Mouse (Mus musculus) heart, embryonic 10.5 days (tissue): ENCODE results near the gene Epb41l5. TPM values are rescaled to one million over a fixed set of nuclear protein-coding genes. Genes with fewer than 3 reads are reported as not detected.

Source experiments
- DNase-seq: peaks from one replicate; pipeline ENCODE4 v3.0.0-alpha.2; 2017; ENCODE audit warnings: low spot score
- H3K27ac ChIP-seq: fragments of 300-500 bp; sonication (generic); 2 replicates; pipeline ENCODE4 v1.5.1; 2016; ENCODE audit warnings: mild to moderate bottlenecking
- H3K27me3 ChIP-seq: fragments of 300-500 bp; sonication (generic); 2 replicates; pipeline ENCODE4 v1.6.1; 2016; ENCODE audit warnings: mild to moderate bottlenecking; ENCODE audit not compliant: poor library complexity, insufficient read depth, severe bottlenecking
- H3K36me3 ChIP-seq: fragments of 300-500 bp; sonication (generic); 2 replicates; pipeline ENCODE4 v1.6.1; 2016; ENCODE audit warnings: mild to moderate bottlenecking, moderate library complexity
- H3K4me1 ChIP-seq: fragments of 300-500 bp; sonication (generic); 2 replicates; pipeline ENCODE4 v1.6.1; 2016; ENCODE audit warnings: mild to moderate bottlenecking
- H3K4me3 ChIP-seq: fragments of 300-500 bp; sonication (generic); 2 replicates; pipeline ENCODE4 v1.5.1; 2016; ENCODE audit warnings: mild to moderate bottlenecking, moderate library complexity
- H3K9me3 ChIP-seq: fragments of 300-500 bp; sonication (generic); 2 replicates; pipeline ENCODE4 v1.6.1; 2016; ENCODE audit warnings: mild to moderate bottlenecking, moderate library complexity
- WGBS: fragments of 180-500 bp; shearing (Covaris S2); methylation state at CpG from one replicate; pipeline ENCODE4 v1.1.7; 2016; 5-methylcytosine and 5-hydroxymethylcytosine counted together
- polyA plus RNA-seq: library from polyadenylated mRNA; unstranded; fragments of >200 nt; fragmentation: Nextera tagmentation; extraction: Ambion mirVana; gene quantifications from 2 replicates; pipeline ENCODE4 v1.2.1, GENCODE M21; 2016

Epb41l5 gene
- polyA plus RNA-seq, 1 experiment from 2014 or later: 35.4 TPM

- WGBS: 91% methylated on average over 4 of the region's 4 CpGs
- no peaks in the 10 kb centered on the region for H3K4me1 ChIP-seq
- peaks cover 48% of the 10 kb centered on the region for H3K36me3 ChIP-seq
- H3K27me3 ChIP-seq: no peaks in the 10 kb centered on the region
- no peak overlapping the region for H3K4me3 ChIP-seq
- H3K9me3 ChIP-seq: no peaks in the 10 kb centered on the region
- no peak for DNase-seq
- H3K27ac ChIP-seq: no peak overlapping the region
Observed at GRCm38 (mm10) chr1:119565531-119565930, 83.3 kb downstream of the Epb41l5 start.

- DNase-seq: no peak
- Histone ChIP-seq H3K4me3 (no peak overlapping the region), H3K27ac (no peak overlapping the region), H3K36me3 (peaks cover 61% of the 10 kb centered on the region), H3K9me3 (no peaks in the 10 kb centered on the region), H3K4me1 (no peaks in the 10 kb centered on the region), H3K27me3 (no peaks in the 10 kb centered on the region)
- 89% methylated on average over 4 of the region's 4 CpGs for WGBS
Observed at GRCm38 (mm10) chr1:119557641-119558395, 91.0 kb downstream of the Epb41l5 start.

- no peak overlapping the region for H3K4me3 ChIP-seq
- H3K9me3 ChIP-seq: no peaks in the 10 kb centered on the region
- DNase-seq: no peak
- peaks cover 44% of the 10 kb centered on the region for H3K36me3 ChIP-seq
- no peaks in the 10 kb centered on the region for H3K4me1 ChIP-seq
- no peak overlapping the region for H3K27ac ChIP-seq
- no peaks in the 10 kb centered on the region for H3K27me3 ChIP-seq
- WGBS: 66% methylated on average over 5 of the region's 5 CpGs
Observed at GRCm38 (mm10) chr1:119555651-119556050, 93.1 kb downstream of the Epb41l5 start.

- no peaks in the 10 kb centered on the region for H3K9me3 ChIP-seq
- H3K27ac ChIP-seq: no peak overlapping the region
- H3K4me1 ChIP-seq: peaks cover 4% of the 10 kb centered on the region; the same call in 1 of the 2 replicates
- H3K4me3 ChIP-seq: no peak overlapping the region
- H3K36me3 ChIP-seq: peaks cover 37% of the 10 kb centered on the region
- DNase-seq: no peak
- no peaks in the 10 kb centered on the region for H3K27me3 ChIP-seq
- 91% methylated on average over 1 of the region's 1 CpGs for WGBS
Observed at GRCm38 (mm10) chr1:119551651-119552050, 97.1 kb downstream of the Epb41l5 start.

GRCm38 (mm10) chr1:119550064-119550463, 98.7 kb downstream of the Epb41l5 start:
- Histone ChIP-seq H3K27me3 (no peaks in the 10 kb centered on the region), H3K9me3 (no peaks in the 10 kb centered on the region), H3K4me1 (peaks cover 17% of the 10 kb centered on the region), H3K27ac (no peak overlapping the region), H3K36me3 (peaks cover 35% of the 10 kb centered on the region), H3K4me3 (no peak overlapping the region)
- 91% methylated on average over 2 of the region's 2 CpGs for WGBS
- DNase-seq: peak; percentile 57

GRCm38 (mm10) chr1:119549327-119549689, 99.5 kb downstream of the Epb41l5 start:
- H3K27me3 ChIP-seq: no peaks in the 10 kb centered on the region
- peaks cover 29% of the 10 kb centered on the region for H3K36me3 ChIP-seq
- no peaks in the 10 kb centered on the region for H3K9me3 ChIP-seq
- H3K4me3 ChIP-seq: no peak overlapping the region
- peaks cover 24% of the 10 kb centered on the region for H3K4me1 ChIP-seq
- no peak for DNase-seq
- WGBS: 74% methylated on average over 7 of the region's 7 CpGs
- H3K27ac ChIP-seq: no peak overlapping the region

- H3K4me1 ChIP-seq: peaks cover 28% of the 10 kb centered on the region
- H3K9me3 ChIP-seq: no peaks in the 10 kb centered on the region
- DNase-seq: peak; percentile 82
- peaks cover 26% of the 10 kb centered on the region for H3K36me3 ChIP-seq
- WGBS: 69% methylated on average over 7 of the region's 7 CpGs
- no peak overlapping the region for H3K4me3 ChIP-seq
- no peak overlapping the region for H3K27ac ChIP-seq
- no peaks in the 10 kb centered on the region for H3K27me3 ChIP-seq
Observed at GRCm38 (mm10) chr1:119548668-119549326, 100.0 kb downstream of the Epb41l5 start.

- peak; percentile 64 for DNase-seq
- no peak overlapping the region for H3K27ac ChIP-seq
- no peaks in the 10 kb centered on the region for H3K9me3 ChIP-seq
- H3K4me3 ChIP-seq: no peak overlapping the region
- no peaks in the 10 kb centered on the region for H3K27me3 ChIP-seq
- 67% methylated on average over 3 of the region's 3 CpGs for WGBS
- peaks cover 35% of the 10 kb centered on the region for H3K36me3 ChIP-seq
- H3K4me1 ChIP-seq: peaks cover 46% of the 10 kb centered on the region
Observed at GRCm38 (mm10) chr1:119546490-119546889, 102.3 kb downstream of the Epb41l5 start.

GRCm38 (mm10) chr1:119545671-119546070, 103.1 kb downstream of the Epb41l5 start:
- Histone ChIP-seq H3K27me3 (no peaks in the 10 kb centered on the region), H3K36me3 (peaks cover 32% of the 10 kb centered on the region), H3K27ac (no peak overlapping the region), H3K4me1 (peaks cover 52% of the 10 kb centered on the region), H3K9me3 (no peaks in the 10 kb centered on the region), H3K4me3 (no peak overlapping the region)
- WGBS: 56% methylated on average over 4 of the region's 4 CpGs
- DNase-seq: peak; percentile 72

- Histone ChIP-seq H3K4me1 (peaks cover 52% of the 10 kb centered on the region), H3K9me3 (no peaks in the 10 kb centered on the region), H3K36me3 (peaks cover 30% of the 10 kb centered on the region), H3K4me3 (no peak overlapping the region), H3K27ac (no peak overlapping the region), H3K27me3 (no peaks in the 10 kb centered on the region)
- DNase-seq: peak; percentile 58
- 30% methylated on average over 2 of the region's 2 CpGs for WGBS
Observed at GRCm38 (mm10) chr1:119545164-119545563, 103.6 kb downstream of the Epb41l5 start.

- H3K36me3 ChIP-seq: peaks cover 25% of the 10 kb centered on the region
- no peak overlapping the region for H3K4me3 ChIP-seq
- whole genome bisulfite sequencing: 74% methylated on average over 5 of the region's 5 CpGs
- peak; percentile 64 for DNase-seq
- peaks cover 52% of the 10 kb centered on the region for H3K4me1 ChIP-seq
- peak overlapping the region; percentile 57; the same call in 1 of the 2 replicates for H3K27ac ChIP-seq
- no peaks in the 10 kb centered on the region for H3K27me3 ChIP-seq
- no peaks in the 10 kb centered on the region for H3K9me3 ChIP-seq
Observed at GRCm38 (mm10) chr1:119544611-119545155, 104.1 kb downstream of the Epb41l5 start.

GRCm38 (mm10) chr1:119543316-119543715, 105.5 kb downstream of the Epb41l5 start:
- Histone ChIP-seq H3K4me1 (peaks cover 55% of the 10 kb centered on the region), H3K27ac (peak overlapping the region; percentile 57; the same call in 1 of the 2 replicates), H3K9me3 (no peaks in the 10 kb centered on the region), H3K4me3 (no peak overlapping the region), H3K36me3 (peaks cover 26% of the 10 kb centered on the region), H3K27me3 (no peaks in the 10 kb centered on the region)
- peak; percentile 56 for DNase-seq
- 90% methylated on average over 6 of the region's 6 CpGs for WGBS

GRCm38 (mm10) chr1:119541570-119541969, 107.2 kb downstream of the Epb41l5 start:
- Histone ChIP-seq H3K27ac (peak overlapping the region; percentile 23; the same call in 1 of the 2 replicates), H3K4me1 (peaks cover 50% of the 10 kb centered on the region), H3K36me3 (peaks cover 21% of the 10 kb centered on the region), H3K9me3 (no peaks in the 10 kb centered on the region), H3K27me3 (no peaks in the 10 kb centered on the region), H3K4me3 (no peak overlapping the region)
- DNase-seq: peak; percentile 71
- WGBS: 40% methylated on average over 2 of the region's 3 CpGs
